Comparison of ENCODE assay signal across 10 mouse cellular contexts in the genomic region with DNA sequence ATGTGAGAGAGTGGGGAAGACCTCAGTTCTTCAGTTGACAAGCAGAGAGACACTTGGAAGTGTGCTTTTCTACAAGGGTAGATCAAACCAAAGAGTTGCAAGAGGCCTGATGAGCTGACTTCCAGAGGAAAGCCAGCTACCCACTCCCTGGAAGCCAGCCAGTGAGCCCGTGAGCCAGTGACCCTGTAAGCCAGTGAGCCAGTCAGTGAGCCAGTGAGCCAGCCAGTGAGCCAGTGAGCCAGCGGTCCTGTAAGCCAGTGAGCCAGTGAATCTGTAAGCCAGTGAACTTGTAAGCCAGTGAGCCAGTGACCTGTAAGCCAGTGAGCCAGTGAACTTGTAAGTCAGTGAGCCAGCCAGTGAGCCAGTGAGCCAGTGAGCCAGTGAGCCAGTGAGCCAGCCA.
DNase-seq lines count a peak whose midpoint lies in the region; ATAC-seq and TF ChIP-seq lines count a peak whose summit lies in the region.
"Had no signal": no experiment of that assay in that cellular context is flagged by ENCODE, and none has a peak within 500 bp of the region (broad histone marks: within the 10 kb centered on the region; RNA-seq: fewer than 3 reads in every experiment).

No protein-coding gene starts in this region.

- H3K27ac ChIP-seq in spleen, adult 2 months (ENCODE audit: insufficient read depth, low read length), result peak overlapping the region; percentile 73
- 0 out of 2 replicates have a peak overlapping the region, but pooled peaks have one; percentile 14 for H3K27ac ChIP-seq in limb, embryonic 14.5 days (replicated peaks; ENCODE audit: low read depth, low read length)
- 0 out of 2 replicates have a peak overlapping the region, but pooled peaks have one; percentile 11 for H3K27ac ChIP-seq in stomach, embryonic 15.5 days
- H3K27ac ChIP-seq: intestine, embryonic 15.5 days had no signal

- no peak for TF ChIP-seq CTCF in spleen, adult 2 months (IDR thresholded peaks at IDR 0.05; ENCODE audit: extremely low read depth, insufficient read depth, insufficient read length, insufficient replicate concordance)

- intact Hi-C loops in heart, postnatal 25 days (cut with DNase I), result no loop called here

- ATAC-seq in limb, embryonic 14.5 days (ENCODE audit: low FRiP score, low read depth), result no peak
- ATAC-seq in stomach, embryonic 15.5 days (ENCODE audit: insufficient read depth, low FRiP score, low read depth), result no peak
- ATAC-seq: intestine, embryonic 15.5 days had no signal

- H3K36me3 ChIP-seq in spleen, adult 2 months (ENCODE audit: control insufficient read depth, insufficient read depth, low read length), result no peaks in the 10 kb centered on the region
- no peaks in the 10 kb centered on the region for H3K36me3 ChIP-seq in limb, embryonic 14.5 days (ENCODE audit: control insufficient read depth, insufficient read depth, low read length)
- H3K36me3 ChIP-seq in stomach, embryonic 15.5 days, result no peaks in the 10 kb centered on the region
- H3K36me3 ChIP-seq: intestine, embryonic 15.5 days had no signal

- H3K4me1 ChIP-seq in spleen, adult 2 months (ENCODE audit: control insufficient read depth, insufficient read depth, insufficient read length), result peaks cover 20% of the 10 kb centered on the region; the same call in 1 of the 2 replicates
- peaks cover 8% of the 10 kb centered on the region for H3K4me1 ChIP-seq in limb, embryonic 14.5 days (ENCODE audit: control insufficient read depth, insufficient read depth, low read length)
- peaks cover 30% of the 10 kb centered on the region for H3K4me1 ChIP-seq in stomach, embryonic 15.5 days

- H3K27me3 ChIP-seq in spleen, adult 2 months (ENCODE audit: control insufficient read depth, insufficient read depth, low read length), result no peaks in the 10 kb centered on the region
- no peaks in the 10 kb centered on the region for H3K27me3 ChIP-seq in limb, embryonic 14.5 days (ENCODE audit: control insufficient read depth, insufficient read depth, low read length)
- no peaks in the 10 kb centered on the region for H3K27me3 ChIP-seq in stomach, embryonic 15.5 days (replicated peaks)
- H3K27me3 ChIP-seq: intestine, embryonic 15.5 days had no signal

- H3K4me2 ChIP-seq in limb, embryonic 14.5 days (replicated peaks; ENCODE audit: low read depth, low read length, severe bottlenecking), result no peak overlapping the region
- no peak overlapping the region for H3K4me2 ChIP-seq in stomach, embryonic 15.5 days
- H3K4me2 ChIP-seq: intestine, embryonic 15.5 days had no signal

- no peak overlapping the region for H3K4me3 ChIP-seq in spleen, adult 2 months (ENCODE audit: extremely low read depth, insufficient read depth, insufficient read length)
- no peak overlapping the region for H3K4me3 ChIP-seq in limb, embryonic 14.5 days (replicated peaks; ENCODE audit: low read length)
- H3K4me3 ChIP-seq in stomach, embryonic 15.5 days (replicated peaks), result no peak overlapping the region
- H3K4me3 ChIP-seq: intestine, embryonic 15.5 days had no signal

- no peak overlapping the region for H3K9ac ChIP-seq in limb, embryonic 14.5 days (ENCODE audit: low read depth, low read length, severe bottlenecking)
- no peak overlapping the region for H3K9ac ChIP-seq in stomach, embryonic 15.5 days
- H3K9ac ChIP-seq: intestine, embryonic 15.5 days had no signal

- no peaks in the 10 kb centered on the region for H3K9me3 ChIP-seq in limb, embryonic 14.5 days (ENCODE audit: control insufficient read depth, low read length)
- no peaks in the 10 kb centered on the region for H3K9me3 ChIP-seq in stomach, embryonic 15.5 days
- H3K9me3 ChIP-seq: intestine, embryonic 15.5 days had no signal

- DNase-seq in heart, adult 11 months, result peak; percentile 67
- no peak for DNase-seq in heart, postnatal 25 days (ENCODE audit: low spot score)
- peak in 1 of 2 experiments; percentile 19 for DNase-seq in spleen, adult 2 months (ENCODE audit: low read depth in 1 of 2, low spot score in 2 of 2)
- DNase-seq in spleen, adult 18-20 months, result no peak
- no peak for DNase-seq in limb, embryonic 14.5 days (ENCODE audit: low spot score)
- no peak for DNase-seq in frontal cortex, postnatal 36 days (ENCODE audit: low spot score in 2 of 2)
- DNase-seq in spleen, postnatal 4 days (ENCODE audit: low spot score in 2 of 2), result no peak
- DNase-seq: right cerebral cortex, postnatal 25 days had no signal

- 72% methylated on average over 2 of the region's 2 CpGs for WGBS in spleen, adult 2 months
- WGBS in limb, embryonic 14.5 days, result 78% methylated on average over 2 of the region's 2 CpGs
- WGBS in stomach, embryonic 15.5 days, result 85% methylated on average over 2 of the region's 2 CpGs

- TF ChIP-seq POLR2A in spleen, adult 2 months (IDR thresholded peaks at IDR 0.05; ENCODE audit: low read depth, low read length), result no peak
- no peak for TF ChIP-seq POLR2A in limb, embryonic 14.5 days (IDR thresholded peaks at IDR 0.05; ENCODE audit: borderline replicate concordance, extremely low read depth, insufficient read depth, insufficient read length)

Comparison
In these comparisons a context has a peak if more than half of its experiments do, and no peak if none do; other contexts are left out.
1. H3K27ac ChIP-seq: peak in every context shown above with its lines; median percentile 73 in spleen, adult 2 months; 14 in limb, embryonic 14.5 days; 11 in stomach, embryonic 15.5 days.